Mouse (Mus musculus) C2C12 (cell line): Measurements from ENCODE around the gene Gm12258. TPM values are rescaled to one million over a fixed set of nuclear protein-coding genes. Genes with fewer than 3 reads are reported as not detected.

Source experiments
- H3K27me3 ChIP-seq: one replicate; pipeline ENCODE4 v1.6.1; 2011; ENCODE audit not compliant: control insufficient read depth, insufficient read depth, insufficient read length
- H3K36me3 ChIP-seq: one replicate; pipeline ENCODE4 v1.6.1; 2011; ENCODE audit not compliant: control insufficient read depth, insufficient read depth
- H3K4me3 ChIP-seq: one replicate; pipeline ENCODE4 v1.5.1; 2011; ENCODE audit warnings: mild to moderate bottlenecking, control low read depth; ENCODE audit not compliant: poor library complexity, insufficient read depth, severe bottlenecking
- H3K79me2 ChIP-seq: one replicate; pipeline ENCODE4 v1.6.1; 2011; ENCODE audit not compliant: control insufficient read depth, insufficient read depth
- H3K79me3 ChIP-seq: one replicate; pipeline ENCODE4 v1.6.1; 2011; ENCODE audit warnings: low read depth, control low read depth
- H3ac ChIP-seq: one replicate; pipeline ENCODE3; 2011; ENCODE audit warnings: low read depth; ENCODE audit not compliant: control insufficient read depth, insufficient read length
- CEBPB ChIP-seq: IDR thresholded peaks from one replicate; pipeline ENCODE4 v1.6.1; 2011; ENCODE audit warnings: low read depth, mild to moderate bottlenecking, control low read depth, moderate library complexity
- CTCF ChIP-seq: IDR thresholded peaks from one replicate; pipeline ENCODE4 v1.5.1; 2011; ENCODE audit not compliant: control insufficient read depth, insufficient read depth, insufficient read length
- FOSL1 ChIP-seq: IDR thresholded peaks from one replicate; pipeline ENCODE4 v1.8.0; 2011; ENCODE audit warnings: mild to moderate bottlenecking, low read length; ENCODE audit not compliant: poor library complexity, insufficient read depth, severe bottlenecking
- MAX ChIP-seq: IDR thresholded peaks from one replicate; pipeline ENCODE4 v1.6.1; 2011; ENCODE audit warnings: mild to moderate bottlenecking, control low read depth
- MYOD1 ChIP-seq: IDR thresholded peaks from one replicate; pipeline ENCODE4 v1.6.1; 2011; ENCODE audit warnings: low read depth; ENCODE audit not compliant: control insufficient read depth, insufficient read length
- MYOG ChIP-seq: IDR thresholded peaks from one replicate; pipeline ENCODE4 v1.6.1; 2011; ENCODE audit not compliant: control insufficient read depth, insufficient read length; ENCODE audit errors: extremely low read depth
- USF1 ChIP-seq: IDR thresholded peaks from one replicate; pipeline ENCODE4 v1.6.1; 2011; ENCODE audit warnings: low read depth, mild to moderate bottlenecking, control low read depth, moderate library complexity
- polyA plus RNA-seq: library from polyadenylated mRNA; unstranded; fragments of >200 nt; fragmentation: generic; extraction: Trizol; gene quantifications from one replicate; pipeline ENCODE4 v1.2.1, GENCODE M21; 2012; ENCODE audit warnings: missing spikeins

Gm12258 gene
- polyA plus RNA-seq, 1 experiment: 0.32 TPM

- Histone ChIP-seq H3K79me3 (no peaks in the 10 kb centered on the region), H3K36me3 (peaks cover 19% of the 10 kb centered on the region), H3K79me2 (no peaks in the 10 kb centered on the region), H3K27me3 (no peaks in the 10 kb centered on the region), H3K4me3 (no peak overlapping the region), H3ac (no peak overlapping the region)
- TF ChIP-seq MYOG (no peak), USF1 (no peak), CTCF (no peak), MAX (no peak), FOSL1 (no peak), MYOD1 (no peak), CEBPB (no peak)
These were observed 36.8 kb downstream of the Gm12258 start for GRCm38 (mm10) chr11:58883756-58884155.

- Histone ChIP-seq H3ac (no peak overlapping the region), H3K79me3 (no peaks in the 10 kb centered on the region), H3K27me3 (no peaks in the 10 kb centered on the region), H3K79me2 (no peaks in the 10 kb centered on the region), H3K4me3 (no peak overlapping the region), H3K36me3 (peaks cover 40% of the 10 kb centered on the region)
- TF ChIP-seq CTCF: no peak
- no peak for TF ChIP-seq USF1
- TF ChIP-seq FOSL1: no peak
- no peak for TF ChIP-seq MAX
- no peak for TF ChIP-seq MYOD1
- no peak for TF ChIP-seq CEBPB
- no peak for TF ChIP-seq MYOG
These were observed 43.6 kb downstream of the Gm12258 start for GRCm38 (mm10) chr11:58890511-58890910.

DNA sequence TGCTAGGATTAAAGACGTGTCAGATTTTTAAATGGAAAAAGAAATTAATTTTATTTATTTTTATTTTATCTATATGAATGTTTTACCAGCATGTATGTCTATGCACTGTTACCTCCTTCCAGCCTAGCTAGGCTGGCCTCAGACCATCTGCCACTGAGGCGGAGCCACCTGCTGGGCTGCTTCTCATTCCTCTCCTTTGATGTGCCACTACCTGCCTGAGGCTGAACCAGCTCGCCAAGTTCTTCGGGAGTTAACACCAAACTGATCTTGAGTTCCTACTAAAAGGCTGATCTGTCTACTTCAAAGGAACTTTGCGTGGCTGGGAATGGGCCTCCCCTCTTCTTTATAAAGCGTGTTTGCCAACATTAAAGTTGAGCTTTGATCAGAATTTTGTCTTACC lies 47.5 kb downstream of the Gm12258 start:
- no peaks in the 10 kb centered on the region for H3K27me3 ChIP-seq
- H3K79me3 ChIP-seq: no peaks in the 10 kb centered on the region

GRCm38 (mm10) chr11:58897485-58897884 lies 50.5 kb downstream of the Gm12258 start:
- TF ChIP-seq CTCF: no peak
- no peak for TF ChIP-seq MYOG
- H3ac ChIP-seq: no peak overlapping the region
- H3K36me3 ChIP-seq: peaks cover 35% of the 10 kb centered on the region
- no peaks in the 10 kb centered on the region for H3K27me3 ChIP-seq
- no peak overlapping the region for H3K4me3 ChIP-seq
- peaks cover under 1% of the 10 kb centered on the region for H3K79me2 ChIP-seq
- H3K79me3 ChIP-seq: no peaks in the 10 kb centered on the region

More for the DNA sequence above, 47.5 kb downstream of the Gm12258 start:
- H3K79me2 ChIP-seq: no peaks in the 10 kb centered on the region
- peaks cover 53% of the 10 kb centered on the region for H3K36me3 ChIP-seq
- H3ac ChIP-seq: no peak overlapping the region
- H3K4me3 ChIP-seq: no peak overlapping the region
- no peak for TF ChIP-seq USF1
- TF ChIP-seq MAX: no peak
- no peak for TF ChIP-seq MYOD1
- TF ChIP-seq CEBPB: no peak
- no peak for TF ChIP-seq MYOG
- TF ChIP-seq FOSL1: no peak
- TF ChIP-seq CTCF: no peak

GRCm38 (mm10) chr11:58901080-58901479 lies 54.1 kb downstream of the Gm12258 start:
- no peak overlapping the region for H3ac ChIP-seq
- peaks cover 18% of the 10 kb centered on the region for H3K36me3 ChIP-seq
- H3K79me3 ChIP-seq: no peaks in the 10 kb centered on the region
- H3K79me2 ChIP-seq: peaks cover 14% of the 10 kb centered on the region
- no peaks in the 10 kb centered on the region for H3K27me3 ChIP-seq
- H3K4me3 ChIP-seq: no peak overlapping the region
- TF ChIP-seq CEBPB (no peak), USF1 (no peak)

GRCm38 (mm10) chr11:58903511-58904409 lies 56.8 kb downstream of the Gm12258 start, which contains the start of gene Zfp39:
Zfp39 (minus strand) TSS chr11:58904225.
- Histone ChIP-seq H3K79me3 (no peaks in the 10 kb centered on the region), H3K4me3 (peak within 1 kb of the TSS; percentile 64), H3K27me3 (no peaks in the 10 kb centered on the region), H3K79me2 (peaks cover 14% of the 10 kb centered on the region), H3ac (peak within 1 kb of the TSS; percentile 90), H3K36me3 (peaks cover 13% of the 10 kb centered on the region)
- TF ChIP-seq CEBPB (no peak), MAX (no peak), MYOD1 (no peak), FOSL1 (no peak), USF1 (no peak), MYOG (no peak), CTCF (no peak)
